Mouse (Mus musculus) neural tube, embryonic 14.5 days (tissue): ENCODE data around the gene Xpo6. TPM values are rescaled to one million over a fixed set of nuclear protein-coding genes. Genes with fewer than 3 reads are reported as not detected.

Experiments used
- ATAC-seq: fragments of 200-750 bp; cut with Nextera tagmentation; 2 replicates; pipeline ENCODE4 v1.8.0; 2017; ENCODE audit warnings: low read depth, mild to moderate bottlenecking, moderate TSS enrichment, moderate library complexity
- H3K27ac ChIP-seq: fragments of 300-500 bp; sonication (generic); 2 replicates; pipeline ENCODE4 v1.5.1; 2014; ENCODE audit warnings: low read depth, mild to moderate bottlenecking, control low read depth, low read length, moderate library complexity, mixed read lengths
- H3K27me3 ChIP-seq: fragments of 300-500 bp; sonication (generic); 2 replicates; pipeline ENCODE4 v1.6.1; 2014; ENCODE audit warnings: low read length; ENCODE audit not compliant: control insufficient read depth, insufficient read depth
- H3K36me3 ChIP-seq: fragments of 300-500 bp; sonication (generic); 2 replicates; pipeline ENCODE4 v1.6.1; 2014; ENCODE audit warnings: low read length, mixed read lengths; ENCODE audit not compliant: control insufficient read depth, insufficient read depth
- H3K4me1 ChIP-seq: fragments of 300-500 bp; sonication (generic); 2 replicates; pipeline ENCODE4 v1.6.1; 2014; ENCODE audit warnings: low read length; ENCODE audit not compliant: control insufficient read depth, insufficient read depth
- H3K4me2 ChIP-seq: fragments of 300-500 bp; sonication (generic); 2 replicates; pipeline ENCODE4 v1.6.1; 2014; ENCODE audit warnings: mild to moderate bottlenecking, low read depth, low read length, control low read depth
- H3K4me3 ChIP-seq: fragments of 300-500 bp; sonication (generic); 2 replicates; pipeline ENCODE4 v1.5.1; 2014; ENCODE audit warnings: low read depth, low read length, control low read depth, mixed read lengths
- H3K9ac ChIP-seq: fragments of 300-500 bp; sonication (generic); replicated peaks from 2 replicates; pipeline ENCODE4 v1.6.1; 2014; ENCODE audit warnings: low read depth, mild to moderate bottlenecking, control low read depth, low read length, mixed read lengths
- H3K9me3 ChIP-seq: fragments of 300-500 bp; sonication (generic); 2 replicates; pipeline ENCODE4 v1.6.1; 2016; ENCODE audit warnings: low read length; ENCODE audit not compliant: control insufficient read depth
- WGBS: fragments of 180-500 bp; shearing (Covaris S2); extraction: QIAGEN DNeasy Blood & Tissue Kit; methylation state at CpG from one replicate; pipeline ENCODE4 v1.1.7; 2014; 5-methylcytosine and 5-hydroxymethylcytosine counted together
- polyA plus RNA-seq: library from polyadenylated mRNA; unstranded; fragments of >200 nt; fragmentation: Nextera tagmentation; extraction: Ambion mirVana; gene quantifications from 2 replicates; pipeline ENCODE4 v1.2.1, GENCODE M21; 2014

Gene Xpo6
- polyA plus RNA-seq, 1 experiment from 2014 or later, result 77.2 TPM

DNA sequence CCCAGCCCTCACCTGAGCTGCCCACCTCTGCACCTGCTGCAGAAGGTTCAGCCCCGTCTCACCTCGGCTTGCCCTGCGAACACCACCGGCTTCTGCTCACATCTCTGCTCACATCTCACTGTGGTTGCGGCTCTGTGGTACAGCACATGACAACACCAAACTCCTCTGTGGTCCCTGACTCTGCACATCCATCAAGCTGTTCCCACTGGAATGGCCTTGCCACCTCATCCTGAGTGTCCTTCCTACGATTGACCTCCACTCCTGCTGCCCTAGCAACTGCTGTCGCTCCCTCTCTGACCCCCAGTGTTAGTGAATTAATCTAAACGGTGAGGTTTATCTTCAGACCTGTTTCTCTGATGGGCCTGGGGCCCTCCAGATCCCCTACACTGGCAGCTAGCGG, 115.1 kb downstream of the Xpo6 start:
- Histone ChIP-seq H3K27me3 (peaks cover 2% of the 10 kb centered on the region; the same call in 1 of the 2 replicates), H3K9ac (no peak overlapping the region), H3K4me2 (no peak overlapping the region), H3K9me3 (no peaks in the 10 kb centered on the region), H3K4me1 (0 out of 2 replicates have a peak, but pooled peaks cover 3% of the 10 kb centered on the region), H3K27ac (no peak overlapping the region), H3K4me3 (no peak overlapping the region), H3K36me3 (no peaks in the 10 kb centered on the region)
- ATAC-seq, result no peak
- WGBS, result 90% methylated on average over 9 of the region's 9 CpGs

DNA sequence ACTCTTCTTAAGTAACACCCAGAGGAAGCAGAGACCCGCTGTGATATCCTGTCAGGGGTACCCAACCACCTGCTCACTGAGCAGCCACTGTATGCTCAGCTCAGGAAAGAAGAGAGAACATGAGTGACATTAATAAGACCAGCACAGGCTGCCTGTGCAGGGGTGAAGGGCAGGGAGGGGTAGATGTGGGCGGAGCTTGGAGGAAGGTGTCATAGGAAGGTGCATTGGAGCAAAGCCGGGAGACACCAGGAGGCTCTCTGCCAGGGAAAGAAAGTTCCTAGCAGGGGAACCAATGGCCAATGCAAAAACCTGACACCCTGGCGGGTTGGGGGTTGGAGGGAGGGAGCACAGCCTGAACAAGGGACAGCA, 116.3 kb downstream of the Xpo6 start:
- Histone ChIP-seq H3K9me3 (no peaks in the 10 kb centered on the region), H3K4me1 (0 out of 2 replicates have a peak, but pooled peaks cover 3% of the 10 kb centered on the region), H3K36me3 (no peaks in the 10 kb centered on the region), H3K27me3 (peaks cover 2% of the 10 kb centered on the region; the same call in 1 of the 2 replicates), H3K9ac (no peak overlapping the region), H3K27ac (no peak overlapping the region), H3K4me2 (no peak overlapping the region), H3K4me3 (no peak overlapping the region)
- WGBS, result 12% methylated on average over 4 of the region's 4 CpGs
- ATAC-seq, result no peak

DNA sequence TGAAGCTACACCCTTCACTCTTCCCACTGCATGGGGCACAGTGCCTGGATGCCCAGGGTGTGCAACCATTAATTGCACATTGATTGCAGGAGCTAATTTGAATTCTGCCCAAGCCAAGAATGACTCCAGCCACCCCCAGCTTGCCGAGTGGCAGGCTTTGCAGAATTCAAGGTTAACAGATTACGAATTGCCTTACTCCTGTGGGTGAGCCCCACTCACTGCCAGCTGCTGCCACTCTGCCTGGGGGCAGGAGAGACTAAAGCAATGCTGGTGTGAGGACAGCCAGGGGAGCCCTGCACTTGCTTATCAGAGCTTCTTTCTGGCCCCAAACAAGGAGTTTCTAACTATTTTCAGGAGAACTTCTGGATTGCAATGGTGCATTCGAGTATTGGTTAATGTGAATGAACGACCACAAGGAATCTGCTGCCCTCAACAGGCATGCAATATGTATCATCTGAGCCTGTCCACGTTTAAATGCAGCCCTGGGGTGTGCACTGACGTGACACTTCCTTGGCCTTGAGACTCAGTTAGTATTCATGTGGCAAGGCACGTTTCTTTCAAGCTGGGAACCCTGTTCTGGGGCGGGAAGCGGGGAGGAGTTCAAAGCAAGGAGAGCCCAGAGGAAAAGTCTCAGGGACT, 116.8 kb downstream of the Xpo6 start:
- Histone ChIP-seq H3K4me1 (0 out of 2 replicates have a peak, but pooled peaks cover 3% of the 10 kb centered on the region), H3K9me3 (no peaks in the 10 kb centered on the region), H3K27me3 (peaks cover 2% of the 10 kb centered on the region; the same call in 1 of the 2 replicates), H3K27ac (no peak overlapping the region), H3K36me3 (no peaks in the 10 kb centered on the region), H3K9ac (no peak overlapping the region), H3K4me3 (no peak overlapping the region), H3K4me2 (no peak overlapping the region)
- 13% methylated on average over 9 of the region's 9 CpGs for WGBS
- ATAC-seq, result no peak

DNA sequence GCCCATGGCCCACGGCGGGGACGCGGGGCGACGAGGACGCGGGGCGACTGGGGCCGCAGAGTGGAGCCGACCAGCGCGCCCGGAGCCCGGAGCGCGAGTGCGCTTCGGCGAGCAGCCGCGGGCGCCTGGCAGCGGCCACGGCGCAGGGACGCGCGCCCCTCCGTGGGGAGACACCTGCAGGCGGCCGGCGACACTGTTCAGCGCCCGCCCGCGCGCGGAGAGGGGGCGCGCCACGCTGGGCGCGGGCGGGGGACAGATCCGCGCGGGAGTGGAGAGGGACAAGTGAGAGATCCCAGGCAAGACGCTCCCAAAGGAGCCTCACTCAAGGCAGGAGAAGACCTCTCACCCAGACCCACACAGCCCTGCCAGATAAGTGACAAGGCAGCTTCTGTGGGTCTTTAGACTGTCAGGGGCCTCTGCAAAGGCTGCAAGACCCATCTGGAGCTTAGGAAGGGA, 118.0 kb downstream of the Xpo6 start, which contains the start of gene Gsg1l:
Gene Gsg1l, minus strand, starts transcription at position 126 of the 456 bp plus-strand sequence.
- H3K36me3 ChIP-seq, result no peaks in the 10 kb centered on the region
- H3K4me2 ChIP-seq, result peak within 1 kb of the TSS; percentile 85
- under 1% methylated on average over 39 of the region's 49 CpGs for WGBS
- 0 out of 2 replicates have a peak, but pooled peaks cover 3% of the 10 kb centered on the region for H3K4me1 ChIP-seq
- H3K27me3 ChIP-seq, result peaks cover 2% of the 10 kb centered on the region; the same call in 1 of the 2 replicates
- peak within 1 kb of the TSS; percentile 70 for H3K4me3 ChIP-seq
- H3K9me3 ChIP-seq, result no peaks in the 10 kb centered on the region
- peak; percentile 66 for ATAC-seq
- peak within 1 kb of the TSS; percentile 39; the same call in 1 of the 2 replicates for H3K27ac ChIP-seq
- H3K9ac ChIP-seq, result peak within 1 kb of the TSS; percentile 72

DNA sequence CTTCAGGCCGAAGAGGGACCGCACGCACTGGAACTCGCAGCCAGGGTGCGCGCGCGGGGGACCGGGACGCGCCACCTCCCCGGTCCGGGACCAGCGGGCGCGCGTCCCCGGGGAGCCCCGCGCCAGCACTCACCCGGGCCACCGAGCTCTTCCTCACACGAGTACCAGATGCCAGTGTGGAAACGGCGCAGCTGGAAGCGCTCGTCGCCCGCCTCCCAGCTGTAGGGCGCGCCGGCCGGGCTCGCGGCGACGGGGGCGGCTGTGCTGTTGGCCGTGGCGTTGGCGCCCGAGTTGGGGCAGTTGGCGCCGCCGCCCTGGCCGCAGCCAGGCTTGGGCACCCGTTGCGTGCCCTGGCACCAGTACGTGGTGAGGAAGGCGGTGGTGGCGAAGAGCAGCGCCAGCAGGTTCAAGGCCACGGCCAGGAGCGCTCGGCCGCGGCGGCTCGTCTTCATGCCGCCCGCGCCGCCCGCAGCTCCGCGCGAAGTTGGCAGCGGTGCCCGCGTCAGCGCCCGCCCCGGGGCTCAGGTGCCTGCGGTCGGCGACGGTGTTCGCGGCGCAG, 118.5 kb downstream of the Xpo6 start:
- Histone ChIP-seq H3K36me3 (no peaks in the 10 kb centered on the region), H3K9me3 (no peaks in the 10 kb centered on the region), H3K4me2 (peak overlapping the region; percentile 85), H3K9ac (peak overlapping the region; percentile 72), H3K4me1 (0 out of 2 replicates have a peak, but pooled peaks cover 3% of the 10 kb centered on the region), H3K27me3 (peaks cover 2% of the 10 kb centered on the region; the same call in 1 of the 2 replicates), H3K27ac (peak overlapping the region; percentile 39; the same call in 1 of the 2 replicates), H3K4me3 (peak overlapping the region; percentile 70)
- ATAC-seq, result peak; percentile 21
- under 1% methylated on average over 55 of the region's 80 CpGs for WGBS

DNA sequence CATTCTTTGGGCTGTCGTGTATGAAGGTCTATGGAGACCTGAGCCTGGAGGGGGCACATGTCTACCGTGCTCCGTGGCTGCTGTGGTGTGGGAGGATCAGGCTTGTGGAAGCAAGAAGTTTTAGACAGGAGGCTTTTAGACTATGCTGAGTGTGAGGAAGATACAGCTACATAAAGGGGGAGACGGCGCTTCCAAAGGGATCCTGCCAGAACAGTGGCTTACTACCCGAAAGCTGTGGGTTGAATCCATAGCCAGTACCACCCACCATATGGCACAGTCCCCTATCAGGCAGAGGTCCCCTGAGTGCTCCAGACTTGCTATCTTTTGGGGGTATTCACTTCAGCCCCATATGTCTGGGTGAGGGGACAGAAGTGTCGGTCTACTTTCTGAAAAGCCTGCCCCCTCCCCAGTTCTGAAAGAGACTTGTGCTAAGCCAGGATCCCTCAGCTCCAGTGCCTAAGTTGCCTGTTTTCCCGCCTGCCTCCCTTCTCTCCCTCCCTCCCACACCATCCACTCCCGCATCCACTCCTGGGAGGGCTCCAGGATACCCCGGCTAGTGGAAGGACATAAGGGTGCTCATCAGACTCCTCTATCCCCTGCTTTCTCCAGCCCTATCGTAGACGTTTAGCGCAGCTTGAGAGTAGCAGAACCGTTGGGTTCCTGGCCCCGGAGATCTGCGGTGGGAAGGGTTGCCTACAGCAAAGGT, 119.2 kb downstream of the Xpo6 start:
- Histone ChIP-seq H3K4me2 (peak overlapping the region; percentile 85), H3K27me3 (peaks cover 2% of the 10 kb centered on the region; the same call in 1 of the 2 replicates), H3K36me3 (no peaks in the 10 kb centered on the region), H3K4me1 (0 out of 2 replicates have a peak, but pooled peaks cover 3% of the 10 kb centered on the region), H3K9ac (peak overlapping the region; percentile 72), H3K27ac (peak overlapping the region; percentile 39; the same call in 1 of the 2 replicates), H3K4me3 (peak overlapping the region; percentile 70), H3K9me3 (no peaks in the 10 kb centered on the region)
- WGBS, result 12% methylated on average over 16 of the region's 16 CpGs
- ATAC-seq, result no peak

DNA sequence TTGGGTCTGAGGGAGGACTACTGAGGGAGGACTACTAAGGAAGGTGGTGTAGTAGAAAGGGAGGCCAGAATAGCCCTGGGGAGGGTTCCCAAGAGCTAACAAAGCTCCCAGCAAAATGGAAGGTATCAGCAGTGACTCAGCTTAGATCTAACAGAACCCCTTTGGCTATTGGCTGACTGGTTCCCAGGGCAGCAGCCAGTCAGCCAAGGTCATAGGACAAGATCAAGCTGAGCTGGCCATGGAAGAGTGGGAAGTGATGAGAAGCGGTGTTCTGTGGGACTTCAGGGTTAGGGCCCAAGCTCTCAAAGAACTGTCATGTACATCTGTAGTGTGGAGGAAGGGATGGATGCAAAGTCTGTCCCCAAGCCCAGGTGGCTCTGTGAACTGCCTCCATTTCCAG, 123.4 kb downstream of the Xpo6 start:
- Histone ChIP-seq H3K27me3 (no peaks in the 10 kb centered on the region; the same call in 1 of the 2 replicates), H3K4me2 (no peak overlapping the region), H3K9ac (no peak overlapping the region), H3K9me3 (no peaks in the 10 kb centered on the region), H3K27ac (no peak overlapping the region), H3K36me3 (no peaks in the 10 kb centered on the region), H3K4me3 (no peak overlapping the region), H3K4me1 (no peaks in the 10 kb centered on the region)
- WGBS, result 93% methylated on average over 1 of the region's 1 CpGs
- ATAC-seq, result no peak

DNA sequence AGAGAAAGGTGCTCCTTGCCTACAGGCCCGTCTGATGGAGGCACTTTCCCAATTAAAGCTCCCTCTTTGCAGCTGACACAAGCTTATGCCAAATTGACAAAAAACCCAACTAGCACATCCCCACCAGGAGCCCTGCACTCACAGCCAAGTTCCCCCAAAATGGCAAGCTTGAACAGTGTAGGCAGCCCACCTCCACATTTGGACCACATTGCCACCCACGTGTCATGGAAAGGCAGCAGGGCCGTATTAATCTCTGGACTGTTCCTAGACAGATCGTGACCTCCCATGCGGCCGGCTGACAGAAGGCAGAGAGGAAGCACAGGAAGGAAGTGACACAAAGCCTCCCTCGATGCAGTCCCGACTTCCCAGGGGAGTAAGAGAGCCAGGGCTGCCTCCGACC, 125.2 kb downstream of the Xpo6 start:
- Histone ChIP-seq H3K4me1 (no peaks in the 10 kb centered on the region), H3K4me2 (no peak overlapping the region), H3K9me3 (no peaks in the 10 kb centered on the region), H3K36me3 (no peaks in the 10 kb centered on the region), H3K4me3 (no peak overlapping the region), H3K27ac (no peak overlapping the region), H3K9ac (no peak overlapping the region), H3K27me3 (no peaks in the 10 kb centered on the region)
- 82% methylated on average over 9 of the region's 9 CpGs for WGBS
- no peak for ATAC-seq
